Mouse (Mus musculus) erythroblast, embryonic 14.5 days (primary cell): Measurements from ENCODE around the gene Sh3bgrl. TPM values are rescaled to one million over a fixed set of nuclear protein-coding genes. Genes with fewer than 3 reads are reported as not detected.

ENCODE experiments used
- H3K27me3 ChIP-seq: 2 replicates; pipeline ENCODE4 v1.6.1; 2012; ENCODE audit warnings: inconsistent platforms; ENCODE audit not compliant: control insufficient read depth
- H3K36me3 ChIP-seq: 2 replicates; pipeline ENCODE4 v1.6.1; 2012; ENCODE audit warnings: mild to moderate bottlenecking, inconsistent platforms; ENCODE audit not compliant: control insufficient read depth
- H3K4me1 ChIP-seq: 2 replicates; pipeline ENCODE4 v1.6.1; 2012; ENCODE audit warnings: inconsistent platforms; ENCODE audit not compliant: control insufficient read depth
- H3K4me3 ChIP-seq: replicated peaks from 2 replicates; pipeline ENCODE3; 2012; ENCODE audit warnings: moderate library complexity, mild to moderate bottlenecking, inconsistent platforms
- H3K9me3 ChIP-seq: 2 replicates; pipeline ENCODE4 v1.6.1; 2012; ENCODE audit warnings: low read length, inconsistent platforms, mixed read lengths; ENCODE audit not compliant: control insufficient read depth
- GATA1 ChIP-seq: IDR thresholded peaks from 2 replicates; pipeline ENCODE4 v1.6.1; 2012; ENCODE audit warnings: low read length, inconsistent platforms, mixed read lengths
- TAL1 ChIP-seq: IDR thresholded peaks from 3 replicates; pipeline ENCODE4 v1.6.1; 2012; ENCODE audit warnings: low read length, inconsistent platforms, mixed read lengths
- polyA plus RNA-seq: library from polyadenylated mRNA; stranded (reverse); fragments of >175 nt; gene quantifications from 2 replicates; pipeline ENCODE4 v1.2.3, GENCODE M21; 2012

Gene Sh3bgrl
- polyA plus RNA-seq, 1 experiment = 0.17 TPM

GRCm38 (mm10) chrX:109142281-109142680, 47.1 kb downstream of the Sh3bgrl start:
- TF ChIP-seq GATA1 (no peak), TAL1 (no peak)
- no peak overlapping the region for H3K4me3 ChIP-seq
- no peaks in the 10 kb centered on the region for H3K36me3 ChIP-seq
- H3K4me1 ChIP-seq = no peaks in the 10 kb centered on the region
- no peaks in the 10 kb centered on the region for H3K9me3 ChIP-seq
- H3K27me3 ChIP-seq = no peaks in the 10 kb centered on the region

- Histone ChIP-seq H3K9me3 (no peaks in the 10 kb centered on the region), H3K4me3 (no peak overlapping the region), H3K36me3 (no peaks in the 10 kb centered on the region), H3K27me3 (no peaks in the 10 kb centered on the region), H3K4me1 (no peaks in the 10 kb centered on the region)
- TF ChIP-seq GATA1 = no peak
- no peak for TF ChIP-seq TAL1
These were observed 50.6 kb downstream of the Sh3bgrl start for GRCm38 (mm10) chrX:109145779-109146178.

- H3K36me3 ChIP-seq = no peaks in the 10 kb centered on the region
- H3K4me3 ChIP-seq = no peak overlapping the region
- TF ChIP-seq TAL1 (no peak), GATA1 (no peak)
- H3K9me3 ChIP-seq = no peaks in the 10 kb centered on the region
- no peaks in the 10 kb centered on the region for H3K4me1 ChIP-seq
- no peaks in the 10 kb centered on the region for H3K27me3 ChIP-seq
These were observed 51.9 kb downstream of the Sh3bgrl start for GRCm38 (mm10) chrX:109147108-109147507.

DNA sequence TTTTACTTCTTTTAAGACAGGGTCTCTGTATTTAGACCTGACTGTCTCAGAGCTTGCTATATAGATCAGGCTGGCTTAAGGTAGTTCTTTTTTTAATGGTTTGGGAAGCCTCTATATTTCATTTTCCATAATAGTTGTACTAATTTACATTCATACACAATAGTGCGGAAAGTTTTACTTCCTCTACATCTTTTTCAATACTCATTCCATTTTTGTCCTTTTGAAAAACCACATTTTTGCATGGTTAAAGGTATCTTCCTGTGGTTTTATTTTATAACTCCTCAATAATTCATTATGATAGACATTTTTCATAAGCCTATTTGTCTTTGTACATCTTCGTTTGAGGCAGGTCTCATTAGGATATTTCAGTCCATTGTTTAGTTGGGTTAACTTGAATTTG, 56.1 kb downstream of the Sh3bgrl start:
- no peaks in the 10 kb centered on the region for H3K9me3 ChIP-seq
- TF ChIP-seq TAL1 (no peak), GATA1 (no peak)

DNA sequence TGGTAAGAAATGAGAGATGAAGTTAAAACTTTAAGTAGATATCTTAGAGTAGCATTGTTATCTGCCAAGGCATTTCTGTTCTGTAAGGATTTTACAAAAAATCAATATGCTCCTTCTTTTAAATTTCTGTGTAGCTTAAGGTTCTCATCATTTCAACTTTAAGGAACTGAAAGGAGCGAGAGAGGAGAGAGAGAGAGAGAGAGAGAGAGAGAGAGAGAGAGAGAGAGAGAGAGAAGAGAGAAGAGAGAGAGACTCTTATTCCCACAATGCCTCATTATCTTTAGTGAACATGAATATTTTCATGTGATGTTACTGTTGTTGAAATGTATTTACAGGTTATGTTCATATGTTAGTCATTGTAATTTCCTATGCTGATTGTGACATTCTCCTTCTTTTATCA, 65.2 kb downstream of the Sh3bgrl start:
- no peaks in the 10 kb centered on the region for H3K9me3 ChIP-seq
- H3K36me3 ChIP-seq = no peaks in the 10 kb centered on the region
- no peaks in the 10 kb centered on the region for H3K27me3 ChIP-seq
- H3K4me3 ChIP-seq = no peak overlapping the region
- TF ChIP-seq TAL1 (no peak), GATA1 (no peak)
- H3K4me1 ChIP-seq = no peaks in the 10 kb centered on the region

More for the DNA sequence above, 56.1 kb downstream of the Sh3bgrl start:
- peaks cover 6% of the 10 kb centered on the region; the same call in 1 of the 2 replicates for H3K36me3 ChIP-seq
- no peak overlapping the region for H3K4me3 ChIP-seq
- no peaks in the 10 kb centered on the region for H3K4me1 ChIP-seq
- H3K27me3 ChIP-seq = no peaks in the 10 kb centered on the region

- no peaks in the 10 kb centered on the region for H3K4me1 ChIP-seq
- H3K4me3 ChIP-seq = no peak overlapping the region
- no peaks in the 10 kb centered on the region for H3K9me3 ChIP-seq
- TF ChIP-seq TAL1 (no peak), GATA1 (no peak)
- H3K36me3 ChIP-seq = no peaks in the 10 kb centered on the region
- H3K27me3 ChIP-seq = no peaks in the 10 kb centered on the region
These were observed 65.7 kb downstream of the Sh3bgrl start for GRCm38 (mm10) chrX:109160901-109161300.

- TF ChIP-seq TAL1 = no peak
- no peaks in the 10 kb centered on the region for H3K36me3 ChIP-seq
- H3K4me1 ChIP-seq = no peaks in the 10 kb centered on the region
- no peak overlapping the region for H3K4me3 ChIP-seq
- H3K27me3 ChIP-seq = no peaks in the 10 kb centered on the region
- no peaks in the 10 kb centered on the region for H3K9me3 ChIP-seq
These were observed 79.9 kb downstream of the Sh3bgrl start for GRCm38 (mm10) chrX:109175038-109175437.

GRCm38 (mm10) chrX:109175470-109175869, 80.3 kb downstream of the Sh3bgrl start:
- H3K36me3 ChIP-seq = no peaks in the 10 kb centered on the region
- no peak for TF ChIP-seq GATA1
- no peak for TF ChIP-seq TAL1
- no peaks in the 10 kb centered on the region for H3K4me1 ChIP-seq
- no peak overlapping the region for H3K4me3 ChIP-seq
- no peaks in the 10 kb centered on the region for H3K9me3 ChIP-seq
- H3K27me3 ChIP-seq = no peaks in the 10 kb centered on the region

GRCm38 (mm10) chrX:109184706-109185478, 89.7 kb downstream of the Sh3bgrl start:
- Histone ChIP-seq H3K4me1 (no peaks in the 10 kb centered on the region), H3K27me3 (no peaks in the 10 kb centered on the region), H3K4me3 (no peak overlapping the region), H3K9me3 (no peaks in the 10 kb centered on the region; the same call in 1 of the 2 replicates), H3K36me3 (no peaks in the 10 kb centered on the region)
- TF ChIP-seq GATA1 (no peak), TAL1 (no peak)
